Mouse (Mus musculus) midbrain, embryonic 15.5 days (tissue): ENCODE data around the gene Dpp7. TPM values are rescaled to one million over a fixed set of nuclear protein-coding genes. Genes with fewer than 3 reads are reported as not detected.

ENCODE experiments used
- ATAC-seq: fragments of 200-750 bp; cut with Nextera tagmentation; replicated peaks from 2 replicates; pipeline ENCODE4 v1.8.0; 2017; ENCODE audit warnings: moderate TSS enrichment
- H3K27ac ChIP-seq: fragments of 300-500 bp; sonication (generic); 2 replicates; pipeline ENCODE4 v1.5.1; 2015; ENCODE audit warnings: mild to moderate bottlenecking, inconsistent platforms
- H3K27me3 ChIP-seq: fragments of 300-500 bp; sonication (generic); replicated peaks from 2 replicates; pipeline ENCODE4 v1.6.1; 2015; ENCODE audit warnings: inconsistent platforms
- H3K36me3 ChIP-seq: fragments of 300-500 bp; sonication (generic); replicated peaks from 2 replicates; pipeline ENCODE4 v1.6.1; 2015; ENCODE audit warnings: inconsistent platforms
- H3K4me1 ChIP-seq: fragments of 300-500 bp; sonication (generic); 2 replicates; pipeline ENCODE4 v1.6.1; 2015; ENCODE audit warnings: inconsistent platforms
- H3K4me2 ChIP-seq: fragments of 300-500 bp; sonication (generic); 2 replicates; pipeline ENCODE4 v1.6.1; 2015; ENCODE audit warnings: inconsistent platforms, mild to moderate bottlenecking, moderate library complexity
- H3K4me3 ChIP-seq: fragments of 300-500 bp; sonication (generic); 2 replicates; pipeline ENCODE4 v1.5.1; 2015; ENCODE audit warnings: mild to moderate bottlenecking, inconsistent platforms
- H3K9ac ChIP-seq: fragments of 300-500 bp; sonication (generic); 2 replicates; pipeline ENCODE4 v1.6.1; 2015; ENCODE audit warnings: mild to moderate bottlenecking, inconsistent platforms
- H3K9me3 ChIP-seq: fragments of 300-500 bp; sonication (generic); 2 replicates; pipeline ENCODE4 v1.6.1; 2016; ENCODE audit warnings: inconsistent platforms
- WGBS: fragments of 180-500 bp; shearing (Covaris S2); methylation state at CpG from one replicate; pipeline ENCODE4 v1.1.7; 2015; ENCODE audit warnings: mixed read lengths; 5-methylcytosine and 5-hydroxymethylcytosine counted together
- polyA plus RNA-seq: library from polyadenylated mRNA; unstranded; fragments of >200 nt; fragmentation: Nextera tagmentation; extraction: Ambion mirVana; gene quantifications from 2 replicates; pipeline ENCODE4 v1.2.1, GENCODE M21; 2015

Gene Dpp7
- polyA plus RNA-seq, 1 experiment from 2014 or later: 23.8 TPM

DNA sequence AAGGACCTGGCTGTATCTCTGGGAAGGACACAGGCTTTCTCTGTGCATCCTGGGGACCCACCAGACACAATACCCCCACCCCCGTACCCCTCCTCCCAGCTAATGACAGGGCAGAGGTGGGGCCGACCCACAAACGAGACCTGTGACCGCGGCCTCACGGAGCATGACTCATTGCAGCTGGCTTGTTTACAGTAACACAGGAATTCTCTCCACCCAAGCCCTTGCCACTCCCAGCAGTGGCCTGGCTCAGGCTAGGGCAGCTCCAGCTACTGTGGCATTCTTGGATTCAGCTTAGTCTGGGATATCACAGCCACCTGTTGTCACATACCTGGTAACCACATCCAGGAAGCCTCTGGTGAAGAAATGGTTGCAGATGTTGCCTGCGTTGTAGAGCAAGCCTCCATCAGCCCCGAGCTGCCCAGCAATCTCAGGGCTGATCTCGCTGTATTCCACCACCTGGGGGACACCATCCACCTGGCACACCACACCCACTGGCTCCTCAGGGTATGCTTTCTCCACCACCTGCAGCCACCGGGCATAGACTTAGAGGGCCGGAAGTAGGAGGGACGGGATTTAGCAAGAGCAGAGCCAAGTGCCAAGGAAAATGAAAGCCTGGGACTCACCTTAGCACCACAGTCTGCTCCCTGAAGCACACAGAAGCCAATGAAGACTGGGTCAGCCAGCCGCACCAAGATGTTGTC lies 7.5 kb upstream of the Dpp7 start:
- H3K27me3 ChIP-seq: peaks cover 33% of the 10 kb centered on the region
- no peak overlapping the region for H3K4me3 ChIP-seq
- H3K9ac ChIP-seq: no peak overlapping the region
- no peak overlapping the region for H3K4me2 ChIP-seq
- H3K4me1 ChIP-seq: peaks cover 10% of the 10 kb centered on the region
- no peaks in the 10 kb centered on the region for H3K9me3 ChIP-seq
- WGBS: 73% methylated on average over 13 of the region's 13 CpGs
- no peak overlapping the region for H3K27ac ChIP-seq
- H3K36me3 ChIP-seq: no peaks in the 10 kb centered on the region
- ATAC-seq: no peak

DNA sequence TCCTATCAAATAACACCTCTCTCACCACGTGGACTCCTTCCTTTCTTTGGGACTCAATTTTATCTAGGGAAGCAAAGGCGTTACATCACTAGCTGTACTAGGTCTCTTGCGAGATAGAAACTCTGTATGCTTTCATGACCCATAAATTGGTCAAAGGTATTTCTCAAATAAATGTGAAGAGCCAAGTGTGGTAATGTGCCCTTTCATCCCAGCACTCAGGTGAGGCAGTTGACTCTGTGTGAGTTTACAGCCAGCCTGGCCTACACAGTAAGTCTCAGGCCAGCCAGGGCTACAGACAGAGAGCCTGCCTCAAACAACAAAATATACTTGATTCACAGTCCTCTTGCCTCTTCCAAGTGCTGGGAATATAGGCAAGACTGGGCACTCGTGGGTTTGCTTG lies 3.7 kb upstream of the Dpp7 start:
- no peaks in the 10 kb centered on the region for H3K9me3 ChIP-seq
- H3K4me3 ChIP-seq: no peak overlapping the region
- no peaks in the 10 kb centered on the region for H3K36me3 ChIP-seq
- WGBS: 81% methylated on average over 4 of the region's 4 CpGs
- no peak overlapping the region for H3K9ac ChIP-seq
- no peak overlapping the region for H3K4me2 ChIP-seq
- ATAC-seq: no peak
- peaks cover 25% of the 10 kb centered on the region for H3K4me1 ChIP-seq
- H3K27me3 ChIP-seq: peaks cover 14% of the 10 kb centered on the region
- H3K27ac ChIP-seq: no peak overlapping the region

DNA sequence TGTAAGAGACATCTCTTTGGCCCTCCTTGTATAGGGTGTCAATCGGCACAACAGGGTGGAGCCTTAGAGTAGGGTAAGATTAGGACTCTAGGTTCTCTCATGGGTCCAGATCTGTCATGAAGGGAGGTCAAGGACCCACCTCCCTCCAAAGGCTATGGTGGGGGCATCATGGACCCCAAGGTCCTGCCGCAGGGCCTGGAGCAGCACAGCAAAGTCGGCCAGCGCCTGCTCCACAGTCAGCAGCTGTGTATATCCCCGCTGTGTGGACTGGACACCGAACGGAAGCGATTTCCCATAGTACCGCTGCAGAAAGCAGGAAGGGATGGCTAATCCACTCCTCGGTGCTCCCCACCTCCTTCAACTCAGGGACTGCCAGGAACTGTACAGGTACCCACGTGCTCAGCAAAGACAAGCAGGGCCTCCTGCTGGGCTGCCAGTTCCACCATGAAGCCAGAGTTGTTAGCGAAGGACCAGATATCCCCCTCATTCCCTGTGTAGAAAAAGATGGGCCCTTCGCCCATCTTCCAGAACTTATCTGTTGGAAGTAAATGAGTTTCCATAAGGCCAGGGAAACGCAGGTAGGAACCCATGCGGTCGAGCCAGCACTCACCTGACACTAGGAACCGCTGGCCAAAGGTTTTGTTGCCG lies 616 bp downstream of the Dpp7 start:
- 43% methylated on average over 18 of the region's 18 CpGs for WGBS
- no peaks in the 10 kb centered on the region for H3K27me3 ChIP-seq
- peak overlapping the region; percentile 74 for H3K4me2 ChIP-seq
- peak overlapping the region; percentile 50 for H3K4me3 ChIP-seq
- H3K9me3 ChIP-seq: no peaks in the 10 kb centered on the region
- peak overlapping the region; percentile 4; the same call in 1 of the 2 replicates for H3K9ac ChIP-seq
- peak; percentile 21 for ATAC-seq
- peaks cover 13% of the 10 kb centered on the region for H3K36me3 ChIP-seq
- no peak overlapping the region for H3K27ac ChIP-seq
- H3K4me1 ChIP-seq: peaks cover 25% of the 10 kb centered on the region

DNA sequence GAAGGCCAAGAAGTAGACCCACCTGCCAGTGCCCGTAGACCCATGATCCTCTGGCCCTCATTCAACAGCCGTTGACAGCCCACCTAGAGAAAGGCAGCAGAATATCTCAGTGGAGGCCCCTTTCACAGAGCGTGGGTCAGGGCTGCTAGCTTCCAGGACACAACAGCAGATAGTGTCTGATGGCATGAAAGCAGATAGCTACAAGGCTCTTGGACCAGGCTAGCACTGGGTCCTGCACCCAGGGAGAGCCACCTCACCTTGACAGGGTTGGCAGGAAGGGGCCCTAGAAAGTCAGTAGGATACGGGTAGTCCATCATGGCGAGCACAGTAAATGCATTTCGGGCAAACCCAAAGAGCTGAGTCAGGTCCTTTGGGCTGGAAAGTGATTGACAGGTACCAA lies 1.9 kb downstream of the Dpp7 start:
- Histone ChIP-seq H3K9ac (no peak overlapping the region), H3K4me2 (no peak overlapping the region), H3K36me3 (peaks cover 26% of the 10 kb centered on the region)

DNA sequence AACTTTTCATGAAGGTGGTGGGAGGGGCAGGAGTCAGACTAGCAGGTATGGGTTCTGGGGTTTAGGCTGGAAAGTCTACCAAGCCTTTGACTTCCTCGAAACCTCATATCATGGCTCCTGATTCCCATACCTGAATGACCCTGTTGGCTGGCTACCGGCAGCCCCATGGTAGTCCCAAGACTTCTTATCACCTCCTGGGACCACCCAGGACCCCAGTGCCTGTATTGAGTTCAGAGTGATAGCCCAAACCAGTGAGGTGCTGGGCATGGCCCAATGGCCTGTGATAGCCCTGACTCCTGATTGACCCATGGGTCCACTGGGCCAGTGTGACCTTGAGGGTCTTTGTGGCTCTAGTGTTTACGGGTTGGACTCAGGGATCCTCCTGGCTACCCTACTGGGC lies 5.5 kb downstream of the Dpp7 start:
- WGBS: 92% methylated on average over 3 of the region's 3 CpGs

More for the DNA sequence above, 1.9 kb downstream of the Dpp7 start:
- WGBS: 91% methylated on average over 6 of the region's 6 CpGs
- peaks cover 25% of the 10 kb centered on the region for H3K4me1 ChIP-seq
- no peak overlapping the region for H3K4me3 ChIP-seq
- no peak for ATAC-seq
- H3K27me3 ChIP-seq: no peaks in the 10 kb centered on the region
- H3K27ac ChIP-seq: no peak overlapping the region
- H3K9me3 ChIP-seq: no peaks in the 10 kb centered on the region

DNA sequence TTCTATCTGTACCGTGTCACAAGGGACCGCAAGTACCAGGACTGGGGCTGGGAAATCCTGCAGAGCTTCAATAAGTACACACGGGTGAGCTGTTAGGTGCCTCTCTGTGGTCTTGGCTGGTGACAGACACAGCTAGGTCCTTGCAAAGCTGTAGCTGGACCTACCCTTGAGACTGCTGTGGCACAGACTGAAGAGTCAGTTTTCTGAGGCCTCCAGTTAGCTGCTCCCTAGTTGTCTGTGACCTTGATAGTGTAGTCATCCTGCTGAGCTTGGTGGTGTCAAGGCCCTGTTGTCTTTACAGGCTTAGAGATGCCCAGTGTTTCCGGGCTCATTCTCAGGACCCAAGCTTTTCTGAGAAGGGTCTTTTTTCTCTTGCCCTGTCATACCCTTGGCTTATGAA lies 6.7 kb downstream of the Dpp7 start:
- Histone ChIP-seq H3K4me1 (no peaks in the 10 kb centered on the region), H3K36me3 (peaks cover 68% of the 10 kb centered on the region)
- 95% methylated on average over 4 of the region's 4 CpGs for WGBS

More for the DNA sequence above, 5.5 kb downstream of the Dpp7 start:
- no peaks in the 10 kb centered on the region for H3K9me3 ChIP-seq
- peaks cover 10% of the 10 kb centered on the region for H3K4me1 ChIP-seq
- H3K4me2 ChIP-seq: no peak overlapping the region
- no peaks in the 10 kb centered on the region for H3K27me3 ChIP-seq
- no peak for ATAC-seq
- no peak overlapping the region for H3K27ac ChIP-seq
- H3K36me3 ChIP-seq: peaks cover 56% of the 10 kb centered on the region
- no peak overlapping the region for H3K9ac ChIP-seq
- no peak overlapping the region for H3K4me3 ChIP-seq

DNA sequence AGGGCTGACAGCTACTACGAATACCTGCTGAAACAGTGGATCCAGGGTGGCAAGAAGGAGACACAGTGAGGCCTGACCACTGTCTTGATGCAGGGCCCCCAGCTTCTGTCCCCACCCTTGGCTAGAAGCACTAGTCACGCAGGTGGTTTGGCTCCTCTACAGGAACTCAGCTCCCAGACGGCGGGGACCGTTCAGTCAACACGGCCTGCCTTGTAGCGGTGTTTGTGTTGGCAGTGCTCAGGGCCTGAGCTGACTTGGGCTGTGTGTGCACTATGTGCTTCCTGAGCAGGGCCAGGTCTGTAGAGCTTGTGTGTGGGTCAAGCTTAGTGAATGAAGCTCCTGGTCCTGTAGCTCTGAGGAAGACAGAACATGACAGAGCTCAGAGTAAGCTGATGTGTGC lies 8.0 kb downstream of the Dpp7 start:
- Histone ChIP-seq H3K9ac (no peak overlapping the region), H3K27ac (no peak overlapping the region), H3K4me1 (no peaks in the 10 kb centered on the region), H3K4me2 (no peak overlapping the region), H3K27me3 (no peaks in the 10 kb centered on the region), H3K9me3 (no peaks in the 10 kb centered on the region), H3K36me3 (peaks cover 80% of the 10 kb centered on the region), H3K4me3 (no peak overlapping the region)
- no peak for ATAC-seq
- 96% methylated on average over 7 of the region's 7 CpGs for WGBS

More for the DNA sequence above, 6.7 kb downstream of the Dpp7 start:
- no peak overlapping the region for H3K4me2 ChIP-seq
- no peak for ATAC-seq
- no peak overlapping the region for H3K9ac ChIP-seq
- no peaks in the 10 kb centered on the region for H3K9me3 ChIP-seq
- H3K27ac ChIP-seq: no peak overlapping the region
- H3K4me3 ChIP-seq: no peak overlapping the region
- H3K27me3 ChIP-seq: no peaks in the 10 kb centered on the region

DNA sequence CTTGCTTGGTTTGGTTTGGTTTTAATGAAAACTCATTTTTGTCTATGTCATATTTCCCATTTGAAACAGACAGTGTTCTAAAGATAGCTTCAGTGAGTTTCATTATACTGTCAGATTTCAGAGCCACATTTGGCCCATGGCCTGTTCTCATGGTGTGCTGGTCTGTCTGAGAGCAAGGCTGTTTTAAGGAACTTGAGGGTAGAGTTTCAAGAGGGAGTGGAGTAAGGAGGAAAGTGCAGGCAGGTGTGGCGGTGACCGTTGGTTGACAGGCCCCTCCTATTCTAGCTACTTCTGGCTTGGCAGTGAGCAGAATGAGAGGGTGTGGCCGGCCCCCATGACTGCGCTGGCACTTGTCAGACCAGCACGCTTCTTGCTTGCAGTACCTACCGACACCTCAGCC lies 17.9 kb downstream of the Dpp7 start:
- ATAC-seq: no peak
- Histone ChIP-seq H3K9me3 (no peaks in the 10 kb centered on the region), H3K9ac (no peak overlapping the region), H3K4me2 (no peak overlapping the region), H3K36me3 (peaks cover 76% of the 10 kb centered on the region), H3K4me1 (peaks cover 20% of the 10 kb centered on the region), H3K4me3 (no peak overlapping the region), H3K27ac (no peak overlapping the region), H3K27me3 (no peaks in the 10 kb centered on the region)
- 92% methylated on average over 6 of the region's 6 CpGs for WGBS

DNA sequence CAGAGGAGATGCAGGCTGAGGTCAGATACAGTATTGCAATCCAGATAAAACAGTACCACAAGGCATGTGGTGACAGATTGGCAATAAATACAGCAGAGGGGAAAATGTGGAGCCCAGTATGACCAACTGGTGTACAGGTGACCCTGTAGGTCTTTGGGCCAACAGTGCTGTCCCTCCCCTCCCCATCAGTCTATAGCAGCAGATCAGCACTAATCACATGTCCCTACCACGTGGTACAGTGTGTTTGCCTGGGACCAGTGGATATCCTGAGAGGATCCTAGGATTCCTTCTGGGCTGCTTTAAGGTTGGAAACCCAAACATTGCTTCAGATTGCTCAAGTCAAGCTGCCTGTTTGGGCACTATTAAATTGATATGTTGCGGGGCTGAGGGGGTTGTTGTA lies 22.6 kb downstream of the Dpp7 start:
- peak overlapping the region; percentile 68 for H3K4me3 ChIP-seq
- ATAC-seq: no peak
- H3K4me2 ChIP-seq: peak overlapping the region; percentile 85
- no peaks in the 10 kb centered on the region for H3K27me3 ChIP-seq
- H3K4me1 ChIP-seq: peaks cover 33% of the 10 kb centered on the region
- peaks cover 42% of the 10 kb centered on the region for H3K36me3 ChIP-seq
- peak overlapping the region; percentile 73; the same call in 1 of the 2 replicates for H3K9ac ChIP-seq
- no peaks in the 10 kb centered on the region for H3K9me3 ChIP-seq
- WGBS: 83% methylated on average over 2 of the region's 2 CpGs
- no peak overlapping the region for H3K27ac ChIP-seq

DNA sequence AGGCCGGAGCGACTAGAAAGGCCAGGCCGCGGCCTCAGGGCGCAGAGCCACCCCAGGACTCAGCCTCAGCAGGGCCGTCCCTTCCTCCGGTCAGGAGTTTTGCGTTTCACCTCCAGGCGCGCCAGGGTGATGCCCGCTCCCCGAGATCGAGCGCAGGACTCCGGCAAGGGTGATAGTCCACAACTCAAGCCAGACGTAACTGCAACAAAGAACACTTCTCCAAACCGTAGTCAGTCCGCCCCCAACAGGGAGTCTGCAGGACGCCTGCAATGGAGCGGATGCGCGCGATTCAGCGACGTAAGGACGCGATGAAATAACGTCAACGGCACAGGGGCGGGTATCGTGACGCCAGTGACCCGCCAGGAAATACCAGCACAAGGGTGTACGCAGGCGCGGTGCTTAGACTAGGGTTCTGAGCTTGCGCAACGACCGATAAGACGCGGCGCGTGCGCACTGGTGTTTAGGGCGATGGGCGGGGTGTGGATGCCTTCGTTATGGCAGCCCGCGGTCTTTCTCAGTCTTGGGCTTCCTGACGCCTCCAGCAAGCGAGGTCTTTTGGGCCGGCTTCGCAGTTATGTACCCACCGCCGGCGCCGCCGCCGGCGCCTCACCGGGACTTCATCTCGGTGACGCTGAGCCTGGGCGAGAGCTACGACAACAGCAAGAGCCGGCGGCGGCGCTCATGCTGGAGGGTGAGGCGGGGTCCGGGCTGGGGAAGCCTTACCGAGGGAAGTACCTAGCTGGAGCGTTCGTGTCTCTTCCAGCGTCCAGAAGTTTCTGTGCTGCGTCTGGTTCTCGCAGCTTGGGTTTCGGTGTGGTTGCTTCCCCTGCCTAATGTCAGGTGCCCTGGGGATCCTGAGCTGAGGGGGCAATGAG lies 23.6 kb downstream of the Dpp7 start, which contains the start of gene Man1b1:
TSS of gene Man1b1 (plus strand) at position 53 of the 875 bp plus-strand sequence.
- peak within 1 kb of the TSS; percentile 74 for H3K9ac ChIP-seq
- H3K9me3 ChIP-seq: no peaks in the 10 kb centered on the region
- WGBS: under 1% methylated on average over 78 of the region's 78 CpGs
- H3K4me1 ChIP-seq: peaks cover 33% of the 10 kb centered on the region
- H3K4me3 ChIP-seq: peak within 1 kb of the TSS; percentile 68
- H3K4me2 ChIP-seq: peak within 1 kb of the TSS; percentile 85
- H3K36me3 ChIP-seq: peaks cover 32% of the 10 kb centered on the region; the same call in 1 of the 2 replicates
- H3K27ac ChIP-seq: peak within 1 kb of the TSS; percentile 80
- no peaks in the 10 kb centered on the region for H3K27me3 ChIP-seq
- peak; percentile 98 for ATAC-seq

DNA sequence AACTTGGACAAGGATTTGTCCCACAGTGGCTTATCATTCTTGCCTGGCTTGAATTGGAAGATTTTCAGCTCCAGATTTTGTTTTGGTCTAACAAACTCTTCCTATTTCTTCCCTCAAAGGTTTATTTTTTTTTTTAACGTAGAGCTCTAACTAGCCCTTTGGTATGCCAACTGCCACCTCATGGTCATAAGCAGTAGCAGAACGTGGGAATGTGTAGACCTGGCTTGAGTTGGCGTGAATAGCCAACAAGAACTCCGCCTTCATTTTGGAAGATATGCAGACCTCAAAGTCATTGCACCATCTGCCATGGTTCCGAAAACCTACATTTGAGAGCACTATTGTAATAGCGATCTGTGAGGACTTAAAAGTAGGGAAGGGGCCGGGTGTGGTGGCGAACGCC lies 24.7 kb downstream of the Dpp7 start:
- Histone ChIP-seq H3K9me3 (no peaks in the 10 kb centered on the region), H3K9ac (no peak overlapping the region), H3K27ac (no peak overlapping the region), H3K36me3 (peaks cover 22% of the 10 kb centered on the region; the same call in 1 of the 2 replicates), H3K4me2 (peak overlapping the region; percentile 73), H3K4me1 (peaks cover 33% of the 10 kb centered on the region), H3K4me3 (peak overlapping the region; percentile 68), H3K27me3 (no peaks in the 10 kb centered on the region)
- 63% methylated on average over 9 of the region's 9 CpGs for WGBS
- ATAC-seq: no peak

DNA sequence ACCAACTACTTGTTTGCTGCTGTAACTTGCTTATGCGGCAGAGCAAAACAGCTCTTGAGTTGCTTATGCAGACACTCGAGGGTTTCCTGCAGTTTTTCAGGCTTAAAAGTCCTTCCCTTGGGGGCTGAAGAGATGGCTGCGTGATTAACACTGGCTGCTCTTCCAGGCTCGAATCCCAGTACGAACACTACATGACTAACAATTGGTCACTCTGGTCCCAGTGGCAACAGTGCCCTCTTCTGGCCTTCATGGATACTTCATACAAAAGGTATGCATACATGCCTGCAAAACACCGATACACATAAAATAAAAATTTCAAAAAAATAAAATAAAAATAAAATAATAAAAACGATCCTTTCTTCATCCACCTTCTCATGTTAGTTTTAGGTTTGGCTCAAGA lies 27.7 kb downstream of the Dpp7 start:
- 37% methylated on average over 7 of the region's 7 CpGs for WGBS
- no peaks in the 10 kb centered on the region for H3K27me3 ChIP-seq
- no peak for ATAC-seq

More for the DNA sequence above, 27.7 kb downstream of the Dpp7 start:
- no peak overlapping the region for H3K4me3 ChIP-seq
- no peak overlapping the region for H3K9ac ChIP-seq
- no peak overlapping the region for H3K4me2 ChIP-seq
- no peak overlapping the region for H3K27ac ChIP-seq
- no peaks in the 10 kb centered on the region for H3K9me3 ChIP-seq
- peaks cover 15% of the 10 kb centered on the region for H3K4me1 ChIP-seq
- H3K36me3 ChIP-seq: no peaks in the 10 kb centered on the region
